ENCODE assay signal across 8 mouse cellular contexts in genomic region chr10:78351887-78352665, GRCm38 (mm10). TPM values are rescaled to one million over a fixed set of nuclear protein-coding genes. Genes with fewer than 3 reads are reported as not detected.
DNase-seq lines count a peak whose midpoint lies in the region.

Agpat3 (minus strand) TSS chr10:78352489.

- peak; percentile 76 to 89 for DNase-seq in adrenal gland, adult (ENCODE audit: inconsistent age in 2 of 2, low spot score in 1 of 2)
- peak; percentile 72 for DNase-seq in embryonic facial prominence, embryonic 10.5 days (ENCODE audit: low spot score)
- DNase-seq in heart, adult 11 months = peak; percentile 98
- DNase-seq in kidney, adult 11 months = peak; percentile 62
- peak; percentile 61 for DNase-seq in left cerebral cortex, postnatal 4 days
- DNase-seq in midbrain, embryonic 10.5 days (ENCODE audit: low spot score) = peak; percentile 69
- peak; percentile 64 for DNase-seq in right cerebral cortex, postnatal 4 days
- DNase-seq in c-Kit-positive CD71-positive TER-119-positive erythroid progenitor cells, embryonic 14.5 days (ENCODE audit: low spot score) = no peak

- peaks cover 18% of the 10 kb centered on the region; the same call in 1 of the 2 replicates for H3K27me3 ChIP-seq in embryonic facial prominence, embryonic 10.5 days (replicated peaks; ENCODE audit: low read depth, poor library complexity, severe bottlenecking)
- 0 out of 2 replicates have a peak, but pooled peaks cover 7% of the 10 kb centered on the region for H3K27me3 ChIP-seq in midbrain, embryonic 10.5 days (ENCODE audit: low read depth, poor library complexity, severe bottlenecking)

- WGBS in embryonic facial prominence, embryonic 10.5 days = 3% methylated on average over 113 of the region's 113 CpGs
- WGBS in midbrain, embryonic 10.5 days = 1% methylated on average over 111 of the region's 113 CpGs

- no peaks in the 10 kb centered on the region for H3K9me3 ChIP-seq in embryonic facial prominence, embryonic 10.5 days
- H3K9me3 ChIP-seq in midbrain, embryonic 10.5 days (replicated peaks) = no peaks in the 10 kb centered on the region

- H3K4me3 ChIP-seq in embryonic facial prominence, embryonic 10.5 days = peak within 1 kb of the TSS; percentile 80
- H3K4me3 ChIP-seq in midbrain, embryonic 10.5 days = peak within 1 kb of the TSS; percentile 96

- intact Hi-C loops in left cerebral cortex, postnatal 4 days (cut with DNase I) = no loop called here

- peak within 1 kb of the TSS; percentile 88 for H3K27ac ChIP-seq in embryonic facial prominence, embryonic 10.5 days (replicated peaks)
- peak within 1 kb of the TSS; percentile 94 for H3K27ac ChIP-seq in midbrain, embryonic 10.5 days (replicated peaks)

- H3K36me3 ChIP-seq in embryonic facial prominence, embryonic 10.5 days (replicated peaks) = no peaks in the 10 kb centered on the region; the same call in 1 of the 2 replicates
- peaks cover 13% of the 10 kb centered on the region; the same call in 1 of the 2 replicates for H3K36me3 ChIP-seq in midbrain, embryonic 10.5 days

- peaks cover 33% of the 10 kb centered on the region for H3K4me1 ChIP-seq in embryonic facial prominence, embryonic 10.5 days
- H3K4me1 ChIP-seq in midbrain, embryonic 10.5 days = peaks cover 31% of the 10 kb centered on the region

RNA-seq across cellular contexts. Expression of gene Agpat3, which starts in this region (rescaled TPM):
- 32.8 and 39.8 TPM in 2 replicates for polyA plus RNA-seq in embryonic facial prominence, embryonic 10.5 days (2016; fragmentation: Nextera tagmentation; extraction: Ambion mirVana)
- total RNA-seq in left cerebral cortex, postnatal 4 days (2021) = 100 to 1,000 TPM; 169 to 181 TPM
- polyA plus RNA-seq in midbrain, embryonic 10.5 days (2016; fragmentation: Nextera tagmentation; extraction: Ambion mirVana) = 41.6 and 48.9 TPM in 2 replicates
